Mouse (Mus musculus) limb, embryonic 12.5 days (tissue): ENCODE measurements around the gene Kcnh3. TPM values are rescaled to one million over a fixed set of nuclear protein-coding genes. Genes with fewer than 3 reads are reported as not detected.
"Not testable (repeated sequence)": the region's sequence is repeated elsewhere in the genome, so short reads cannot be mapped to it uniquely, and the experiment has no call there.

Experiments used
- ATAC-seq: fragments of 200-750 bp; cut with Nextera tagmentation; 2 replicates; pipeline ENCODE4 v1.8.0; 2017; ENCODE audit warnings: low read depth, moderate TSS enrichment; ENCODE audit not compliant: insufficient number of reproducible peaks, insufficient read depth, low FRiP score, low TSS enrichment
- H3K27ac ChIP-seq: fragments of 300-500 bp; sonication (generic); 2 replicates; pipeline ENCODE4 v1.5.1; 2016; ENCODE audit warnings: mild to moderate bottlenecking, moderate library complexity
- H3K27me3 ChIP-seq: fragments of 300-500 bp; sonication (generic); 2 replicates; pipeline ENCODE4 v1.6.1; 2016; ENCODE audit warnings: mild to moderate bottlenecking, moderate library complexity
- H3K36me3 ChIP-seq: fragments of 300-500 bp; sonication (generic); 2 replicates; pipeline ENCODE4 v1.6.1; 2016; ENCODE audit warnings: mild to moderate bottlenecking, moderate library complexity
- H3K4me1 ChIP-seq: fragments of 300-500 bp; sonication (generic); replicated peaks from 2 replicates; pipeline ENCODE4 v1.6.1; 2016
- H3K4me2 ChIP-seq: fragments of 300-500 bp; sonication (generic); 2 replicates; pipeline ENCODE4 v1.6.1; 2016; ENCODE audit warnings: mild to moderate bottlenecking, moderate library complexity
- H3K4me3 ChIP-seq: fragments of 300-500 bp; sonication (generic); replicated peaks from 2 replicates; pipeline ENCODE4 v1.5.1; 2016; ENCODE audit warnings: mild to moderate bottlenecking
- H3K9ac ChIP-seq: fragments of 300-500 bp; sonication (generic); replicated peaks from 2 replicates; pipeline ENCODE4 v1.6.1; 2016; ENCODE audit warnings: mild to moderate bottlenecking, moderate library complexity
- H3K9me3 ChIP-seq: fragments of 300-500 bp; sonication (generic); 2 replicates; pipeline ENCODE4 v1.6.1; 2016; ENCODE audit warnings: mild to moderate bottlenecking, moderate library complexity
- WGBS: fragments of 180-500 bp; shearing (Covaris S2); methylation state at CpG from one replicate; pipeline ENCODE4 v1.1.7; 2016; 5-methylcytosine and 5-hydroxymethylcytosine counted together
- polyA plus RNA-seq: library from polyadenylated mRNA; unstranded; fragments of >200 nt; fragmentation: Nextera tagmentation; extraction: Ambion mirVana; gene quantifications from 2 replicates; pipeline ENCODE4 v1.2.1, GENCODE M21; 2016

The Kcnh3 gene
- polyA plus RNA-seq, 1 experiment from 2014 or later = 0.24 TPM

GRCm38 (mm10) chr15:99241249-99241648 lies 16.6 kb downstream of the Kcnh3 start:
- H3K4me1 ChIP-seq = 0 out of 2 replicates have a peak, but pooled peaks cover 4% of the 10 kb centered on the region
- no peaks in the 10 kb centered on the region for H3K9me3 ChIP-seq
- peaks cover 54% of the 10 kb centered on the region for H3K36me3 ChIP-seq
- no peak overlapping the region for H3K4me3 ChIP-seq
- no peak overlapping the region for H3K9ac ChIP-seq
- 74% methylated on average over 4 of the region's 4 CpGs for WGBS
- no peak for ATAC-seq
- H3K4me2 ChIP-seq = no peak overlapping the region
- H3K27me3 ChIP-seq = 0 out of 2 replicates have a peak, but pooled peaks cover 4% of the 10 kb centered on the region
- no peak overlapping the region for H3K27ac ChIP-seq

- no peak overlapping the region for H3K9ac ChIP-seq
- WGBS = 86% methylated on average over 10 of the region's 10 CpGs
- no peak overlapping the region for H3K4me2 ChIP-seq
- H3K36me3 ChIP-seq = peaks cover 62% of the 10 kb centered on the region
- 0 out of 2 replicates have a peak, but pooled peaks cover 4% of the 10 kb centered on the region for H3K4me1 ChIP-seq
- no peak for ATAC-seq
- no peak overlapping the region for H3K4me3 ChIP-seq
- H3K27me3 ChIP-seq = no peaks in the 10 kb centered on the region
- H3K9me3 ChIP-seq = no peaks in the 10 kb centered on the region
- no peak overlapping the region for H3K27ac ChIP-seq
Measured at GRCm38 (mm10) chr15:99242045-99242444, 17.4 kb downstream of the Kcnh3 start.

DNA sequence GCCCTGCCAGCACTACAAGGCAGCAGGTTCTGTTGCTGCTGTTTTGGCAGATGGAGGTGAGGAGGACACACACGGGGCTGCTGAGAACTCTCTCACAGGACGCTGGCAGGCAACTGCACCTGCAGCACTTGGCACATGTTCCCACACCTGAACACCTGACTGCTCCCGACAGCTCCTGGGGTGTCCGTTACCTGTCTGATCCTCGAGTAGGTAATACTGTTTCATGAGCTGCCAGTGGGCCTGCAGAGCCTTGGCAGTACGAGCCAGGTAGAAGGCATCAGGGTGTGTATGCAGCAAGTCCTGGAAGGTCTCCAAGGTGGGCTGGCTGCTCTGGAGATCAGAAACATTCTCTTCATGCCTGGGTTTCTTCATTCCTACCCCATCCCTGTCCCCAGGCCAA lies 22.1 kb downstream of the Kcnh3 start:
- ATAC-seq = not testable (repeated sequence)
- peaks cover 82% of the 10 kb centered on the region for H3K36me3 ChIP-seq
- WGBS = 89% methylated on average over 6 of the region's 6 CpGs

DNA sequence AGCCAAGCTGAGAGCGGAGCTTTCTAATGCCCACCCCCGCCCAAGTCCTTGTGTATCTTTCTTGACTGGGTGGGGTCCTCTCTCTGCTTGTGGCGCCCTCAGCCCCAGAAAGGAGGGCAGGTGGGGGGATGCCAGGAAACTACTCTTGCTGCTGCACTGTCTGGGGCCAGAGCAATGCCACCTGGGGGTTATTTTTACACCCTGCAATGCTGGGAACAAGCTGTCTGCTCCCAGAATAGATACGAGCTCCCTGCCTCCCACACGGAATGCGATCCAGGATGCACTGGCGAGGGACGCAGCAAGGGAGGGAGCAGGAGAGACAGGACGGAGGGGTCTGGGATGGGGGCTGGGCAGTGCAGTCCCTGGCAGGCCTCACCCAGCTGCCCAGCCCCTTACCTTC lies 24.3 kb downstream of the Kcnh3 start:
- Histone ChIP-seq H3K4me3 (no peak overlapping the region), H3K4me1 (peaks cover 10% of the 10 kb centered on the region; the same call in 1 of the 2 replicates), H3K9ac (no peak overlapping the region), H3K36me3 (peaks cover 61% of the 10 kb centered on the region), H3K27ac (no peak overlapping the region), H3K27me3 (no peaks in the 10 kb centered on the region), H3K4me2 (no peak overlapping the region), H3K9me3 (no peaks in the 10 kb centered on the region)
- WGBS = 83% methylated on average over 9 of the region's 9 CpGs
- ATAC-seq = no peak

More for the DNA sequence above, 22.1 kb downstream of the Kcnh3 start:
- not testable (repeated sequence) for H3K27me3 ChIP-seq, H3K27ac ChIP-seq, H3K4me3 ChIP-seq, H3K9me3 ChIP-seq, H3K9ac ChIP-seq, H3K4me2 ChIP-seq, H3K4me1 ChIP-seq

DNA sequence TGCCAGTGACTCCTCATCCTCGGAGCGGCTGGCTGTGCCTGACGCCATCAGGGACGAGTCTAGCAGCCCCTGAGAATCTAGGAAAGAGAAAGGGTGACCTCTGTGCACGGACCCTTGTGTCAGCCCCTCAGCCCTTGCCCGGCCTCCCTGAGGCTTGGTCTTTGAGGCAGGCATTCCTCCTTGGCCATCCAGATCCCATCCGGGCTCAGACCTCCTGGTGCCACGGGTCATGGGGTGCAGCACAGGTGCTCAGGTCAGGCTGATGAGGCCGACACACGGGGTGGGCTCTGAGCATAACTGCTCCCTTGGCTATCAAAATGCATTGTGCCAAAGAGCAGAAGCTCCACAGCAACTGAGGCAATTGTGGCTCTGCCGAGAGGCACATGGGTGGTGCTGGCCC lies 25.3 kb downstream of the Kcnh3 start:
- Histone ChIP-seq H3K27ac (no peak overlapping the region), H3K36me3 (peaks cover 51% of the 10 kb centered on the region), H3K4me2 (no peak overlapping the region), H3K4me1 (peaks cover 10% of the 10 kb centered on the region; the same call in 1 of the 2 replicates), H3K27me3 (no peaks in the 10 kb centered on the region), H3K9ac (no peak overlapping the region), H3K9me3 (no peaks in the 10 kb centered on the region), H3K4me3 (no peak overlapping the region)
- no peak for ATAC-seq
- WGBS = 91% methylated on average over 11 of the region's 11 CpGs

GRCm38 (mm10) chr15:99251111-99251510 lies 26.4 kb downstream of the Kcnh3 start:
- WGBS = 1% methylated on average over 15 of the region's 15 CpGs
- Histone ChIP-seq H3K4me3 (peak overlapping the region; percentile 61), H3K36me3 (peaks cover 40% of the 10 kb centered on the region), H3K4me2 (peak overlapping the region; percentile 73), H3K9ac (peak overlapping the region; percentile 60)
- not testable (repeated sequence) for H3K27me3 ChIP-seq, H3K9me3 ChIP-seq, ATAC-seq, H3K4me1 ChIP-seq, H3K27ac ChIP-seq

DNA sequence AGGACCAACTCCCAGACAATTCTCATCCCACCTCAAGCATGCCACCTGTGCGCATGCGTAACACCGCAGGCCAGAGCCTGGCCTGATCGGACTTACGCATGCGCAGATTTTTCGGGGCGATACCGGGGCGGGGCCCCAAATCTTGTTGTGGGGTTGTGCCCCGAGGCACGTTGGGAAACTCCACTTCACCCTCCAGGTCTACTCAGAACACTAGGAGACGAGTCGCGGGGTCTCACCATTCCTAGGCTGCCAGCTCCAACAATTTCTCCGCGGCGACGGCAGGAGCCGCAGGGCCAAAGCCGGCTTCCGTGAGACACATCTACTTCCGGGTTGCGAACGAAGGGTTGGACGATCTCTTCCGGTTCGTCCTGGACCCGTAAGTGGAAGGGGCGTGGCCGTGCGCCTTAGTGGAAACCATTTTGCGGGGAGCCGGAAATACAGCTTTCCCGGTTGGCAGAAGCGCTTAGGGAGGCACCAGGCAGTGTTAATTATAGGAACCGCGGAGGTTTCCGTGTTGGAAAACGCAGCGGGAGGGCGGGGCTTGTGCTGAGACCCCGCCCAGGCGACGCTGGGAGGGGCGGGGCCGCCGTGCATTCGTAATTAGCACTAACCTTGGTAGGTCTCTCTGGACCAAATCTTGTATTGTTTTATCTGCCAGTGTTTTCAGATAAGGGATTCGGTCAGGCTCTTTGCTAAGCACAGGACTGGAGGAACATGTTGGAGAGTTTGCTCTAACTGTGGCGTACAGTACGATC lies 27.1 kb downstream of the Kcnh3 start, which contains the start of gene Mcrs1:
Mcrs1 (minus strand) TSS at position 336 of the 755 bp plus-strand sequence.
- peak within 1 kb of the TSS; percentile 95 for H3K27ac ChIP-seq
- under 1% methylated on average over 52 of the region's 52 CpGs for WGBS
- peaks cover 10% of the 10 kb centered on the region; the same call in 1 of the 2 replicates for H3K4me1 ChIP-seq
- peak within 1 kb of the TSS; percentile 73 for H3K4me2 ChIP-seq
- peak within 1 kb of the TSS; percentile 61 for H3K4me3 ChIP-seq
- no peaks in the 10 kb centered on the region for H3K9me3 ChIP-seq
- peak within 1 kb of the TSS; percentile 65 for H3K9ac ChIP-seq
- peaks cover 33% of the 10 kb centered on the region for H3K36me3 ChIP-seq
- ATAC-seq = peak; percentile 82
- H3K27me3 ChIP-seq = no peaks in the 10 kb centered on the region

DNA sequence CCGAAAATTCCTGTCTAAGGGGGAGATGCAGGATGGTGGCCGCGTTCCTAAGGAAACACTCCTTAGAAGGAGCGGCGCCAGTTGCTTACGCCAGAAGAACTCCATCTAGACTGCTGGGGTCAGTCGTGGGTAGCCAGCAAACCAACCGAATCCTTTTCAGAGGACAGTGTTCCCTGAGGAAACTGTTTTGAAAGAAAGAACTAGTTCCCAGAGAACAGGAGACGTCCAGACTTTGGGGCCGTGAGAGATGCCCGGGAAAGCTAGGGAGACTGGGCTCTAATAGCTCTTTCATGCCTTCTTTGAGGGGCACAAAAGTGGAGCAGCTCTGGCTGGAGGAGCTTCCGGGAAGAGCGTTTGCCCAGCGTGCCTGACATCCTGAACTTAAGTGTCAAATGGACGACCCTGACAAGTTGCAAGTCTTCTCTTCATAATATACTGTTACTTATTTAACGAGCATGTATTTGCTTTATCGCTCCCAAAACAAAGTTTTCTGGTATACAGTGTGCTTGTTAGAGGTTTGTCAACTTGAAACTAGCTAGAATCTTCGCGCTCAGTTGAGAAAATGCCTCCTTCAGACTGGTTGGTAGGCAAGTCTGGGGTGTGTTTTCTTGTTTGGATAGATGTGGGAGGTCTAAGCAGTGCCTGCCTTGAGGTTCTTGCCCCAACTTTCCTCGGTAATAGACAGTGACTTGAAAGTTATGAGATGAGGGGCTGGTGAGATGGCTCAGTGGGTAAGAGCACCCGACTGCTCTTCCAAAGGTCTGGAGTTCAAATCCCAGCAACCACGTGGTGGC lies 27.9 kb downstream of the Kcnh3 start:
- Histone ChIP-seq H3K4me3 (peak overlapping the region; percentile 61), H3K9me3 (no peaks in the 10 kb centered on the region), H3K36me3 (peaks cover 25% of the 10 kb centered on the region), H3K27me3 (no peaks in the 10 kb centered on the region), H3K9ac (peak overlapping the region; percentile 65), H3K4me2 (peak overlapping the region; percentile 73), H3K4me1 (peaks cover 10% of the 10 kb centered on the region; the same call in 1 of the 2 replicates), H3K27ac (peak overlapping the region; percentile 95)
- ATAC-seq = peak; percentile 34; the same call in 1 of the 2 replicates
- 6% methylated on average over 22 of the region's 22 CpGs for WGBS

GRCm38 (mm10) chr15:99253175-99253479 lies 28.5 kb downstream of the Kcnh3 start:
- H3K4me1 ChIP-seq, H3K9ac ChIP-seq, ATAC-seq, H3K9me3 ChIP-seq, H3K27me3 ChIP-seq, H3K27ac ChIP-seq: not testable (repeated sequence)
- 41% methylated on average over 2 of the region's 2 CpGs for WGBS
- Histone ChIP-seq H3K36me3 (peaks cover 20% of the 10 kb centered on the region), H3K4me3 (peak overlapping the region; percentile 61; the same call in 1 of the 2 replicates), H3K4me2 (peak overlapping the region; percentile 73)

DNA sequence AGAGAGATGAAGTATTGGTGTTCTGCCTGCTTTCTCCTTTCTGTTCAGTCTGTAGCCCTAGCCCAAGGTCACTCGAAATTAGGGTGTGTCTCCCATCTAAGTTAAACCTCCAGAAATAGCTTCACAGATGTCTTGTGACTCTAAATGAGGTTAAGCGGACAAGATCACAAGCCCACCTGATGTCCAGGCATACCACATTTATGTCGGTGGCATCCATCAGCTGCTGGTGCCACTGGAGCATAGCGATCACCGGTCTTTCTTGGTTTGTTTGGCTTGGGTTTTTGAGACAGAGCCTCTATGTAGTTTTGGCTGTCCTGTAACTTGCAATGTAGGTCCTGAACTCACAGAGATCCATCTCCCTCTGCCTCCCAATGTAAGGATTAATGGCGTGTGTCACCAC lies 29.1 kb downstream of the Kcnh3 start:
- WGBS = 91% methylated on average over 6 of the region's 6 CpGs
- H3K36me3 ChIP-seq = peaks cover 13% of the 10 kb centered on the region; the same call in 1 of the 2 replicates
- no peaks in the 10 kb centered on the region for H3K27me3 ChIP-seq
- peaks cover 10% of the 10 kb centered on the region; the same call in 1 of the 2 replicates for H3K4me1 ChIP-seq
- no peak for ATAC-seq
- no peaks in the 10 kb centered on the region for H3K9me3 ChIP-seq
- H3K27ac ChIP-seq = no peak overlapping the region
- no peak overlapping the region for H3K4me3 ChIP-seq
- H3K4me2 ChIP-seq = no peak overlapping the region
- H3K9ac ChIP-seq = no peak overlapping the region

DNA sequence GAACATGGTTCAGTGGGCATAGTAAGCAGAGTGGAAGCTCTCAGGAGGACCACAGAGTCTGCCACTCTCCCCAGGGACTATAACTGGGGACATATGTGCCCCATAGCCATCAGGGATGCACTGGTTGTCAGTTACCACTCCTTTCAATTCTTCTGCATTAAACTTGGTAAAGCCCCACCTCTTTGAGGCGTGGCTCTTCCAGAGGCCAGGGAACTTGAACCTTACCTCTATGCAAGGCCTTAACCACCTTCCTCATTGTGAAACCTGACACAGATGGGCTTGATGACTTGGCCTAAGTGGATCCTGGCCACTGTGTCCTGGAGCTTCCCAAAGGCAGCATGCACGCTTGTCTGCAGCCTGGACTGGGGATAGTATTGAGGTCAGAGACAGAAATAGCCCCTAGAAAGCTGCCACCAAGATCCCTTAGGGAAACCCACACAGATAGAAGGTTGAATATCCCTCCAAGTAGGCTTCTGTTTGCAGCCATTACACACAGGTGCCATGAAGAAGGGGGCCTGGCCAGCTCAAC lies 29.9 kb downstream of the Kcnh3 start:
- H3K4me1 ChIP-seq = peaks cover 10% of the 10 kb centered on the region; the same call in 1 of the 2 replicates
- H3K4me2 ChIP-seq = no peak overlapping the region
- no peak for ATAC-seq
- no peak overlapping the region for H3K9ac ChIP-seq
- H3K4me3 ChIP-seq = no peak overlapping the region
- H3K27ac ChIP-seq = no peak overlapping the region
- no peaks in the 10 kb centered on the region for H3K9me3 ChIP-seq
- no peaks in the 10 kb centered on the region for H3K27me3 ChIP-seq
- peaks cover 7% of the 10 kb centered on the region; the same call in 1 of the 2 replicates for H3K36me3 ChIP-seq
- 85% methylated on average over 2 of the region's 2 CpGs for WGBS
